Mouse (Mus musculus): ENCODE measurements around the gene Nt5c1a.

Nt5c1a gene

GRCm38 (mm10) chr4:123248971-123249567 is 47.8 kb downstream of the Nt5c1a start:
- DNase-seq = peak; percentile 80 to 84

- DNase-seq = peak; percentile 35 to 50
Observed at GRCm38 (mm10) chr4:123252214-123252613, 50.9 kb downstream of the Nt5c1a start.

- DNase-seq = peak in 1 of 2 experiments; percentile 23
Observed at GRCm38 (mm10) chr4:123254617-123255016, 53.3 kb downstream of the Nt5c1a start.

GRCm38 (mm10) chr4:123260071-123260746 is 58.9 kb downstream of the Nt5c1a start:
- DNase-seq = peak in 1 of 2 experiments; percentile 21

GRCm38 (mm10) chr4:123261721-123262401 is 60.6 kb downstream of the Nt5c1a start, which contains the start of gene Pabpc4:
TSS of gene Pabpc4 (plus strand) at chr4:123262351.
- DNase-seq = no peak

All from cerebellum, postnatal 25 days (tissue).